Mouse (Mus musculus) liver, embryonic 11.5 days (tissue): Measurements from ENCODE around the gene Shf. TPM values are rescaled to one million over a fixed set of nuclear protein-coding genes. Genes with fewer than 3 reads are reported as not detected.

Source experiments
- ATAC-seq: fragments of 200-750 bp; cut with Nextera tagmentation; replicated peaks from 2 replicates; pipeline ENCODE4 v1.8.0; 2017; ENCODE audit warnings: moderate number of reproducible peaks, mild to moderate bottlenecking, moderate TSS enrichment, moderate library complexity; ENCODE audit not compliant: low FRiP score
- DNase-seq: peaks from one replicate; pipeline ENCODE4 v3.0.0-alpha.2; 2017; ENCODE audit warnings: low spot score
- H3K27ac ChIP-seq: fragments of 300-500 bp; sonication (generic); 2 replicates; pipeline ENCODE4 v1.5.1; 2014; ENCODE audit warnings: mild to moderate bottlenecking, low read depth, low read length, control low read depth
- H3K27me3 ChIP-seq: fragments of 300-500 bp; sonication (generic); replicated peaks from 2 replicates; pipeline ENCODE4 v1.6.1; 2014; ENCODE audit warnings: low read length, mixed read lengths; ENCODE audit not compliant: control insufficient read depth, insufficient read depth
- H3K36me3 ChIP-seq: fragments of 300-500 bp; sonication (generic); 2 replicates; pipeline ENCODE4 v1.6.1; 2014; ENCODE audit warnings: mild to moderate bottlenecking, low read length, moderate library complexity, mixed read lengths; ENCODE audit not compliant: control insufficient read depth, insufficient read depth
- H3K4me1 ChIP-seq: fragments of 300-500 bp; sonication (generic); replicated peaks from 2 replicates; pipeline ENCODE4 v1.6.1; 2014; ENCODE audit warnings: low read length, mixed read lengths; ENCODE audit not compliant: control insufficient read depth, insufficient read depth
- H3K4me2 ChIP-seq: fragments of 300-500 bp; sonication (generic); 2 replicates; pipeline ENCODE4 v1.6.1; 2014; ENCODE audit warnings: mild to moderate bottlenecking, control low read depth, moderate library complexity
- H3K4me3 ChIP-seq: fragments of 300-500 bp; sonication (generic); 2 replicates; pipeline ENCODE4 v1.5.1; 2014; ENCODE audit warnings: low read depth, low read length, control low read depth
- H3K9ac ChIP-seq: fragments of 300-500 bp; sonication (generic); 2 replicates; pipeline ENCODE4 v1.6.1; 2014; ENCODE audit warnings: low read depth, low read length, control low read depth
- H3K9me3 ChIP-seq: fragments of 300-500 bp; sonication (generic); 2 replicates; pipeline ENCODE4 v1.6.1; 2016; ENCODE audit warnings: low read length, inconsistent platforms, mixed read lengths; ENCODE audit not compliant: control insufficient read depth
- WGBS: fragments of 180-500 bp; shearing (Covaris S2); extraction: QIAGEN DNeasy Blood & Tissue Kit; methylation state at CpG from one replicate; pipeline ENCODE4 v1.1.7; 2014; 5-methylcytosine and 5-hydroxymethylcytosine counted together
- polyA plus RNA-seq: library from polyadenylated mRNA; unstranded; fragments of >200 nt; fragmentation: Nextera tagmentation; extraction: Ambion mirVana; gene quantifications from 2 replicates; pipeline ENCODE4 v1.2.1, GENCODE M21; 2014

Gene Shf
- polyA plus RNA-seq, 1 experiment from 2014 or later: 2.5 TPM

- Histone ChIP-seq H3K4me2 (no peak overlapping the region), H3K4me3 (no peak overlapping the region), H3K27me3 (no peaks in the 10 kb centered on the region), H3K27ac (no peak overlapping the region), H3K9ac (no peak overlapping the region), H3K9me3 (no peaks in the 10 kb centered on the region), H3K36me3 (peaks cover 3% of the 10 kb centered on the region), H3K4me1 (no peaks in the 10 kb centered on the region)
- no peak for DNase-seq
- ATAC-seq: no peak
- 74% methylated on average over 5 of the region's 5 CpGs for WGBS
Measured at GRCm38 (mm10) chr2:122355389-122355788, 13.6 kb downstream of the Shf start.

- Histone ChIP-seq H3K4me2 (no peak overlapping the region), H3K4me1 (peaks cover 8% of the 10 kb centered on the region), H3K36me3 (peaks cover 3% of the 10 kb centered on the region), H3K9me3 (no peaks in the 10 kb centered on the region), H3K9ac (no peak overlapping the region), H3K27me3 (no peaks in the 10 kb centered on the region), H3K4me3 (no peak overlapping the region), H3K27ac (no peak overlapping the region)
- WGBS: 78% methylated on average over 12 of the region's 12 CpGs
- ATAC-seq (no peak), DNase-seq (no peak)
Measured at GRCm38 (mm10) chr2:122354191-122354929, 14.6 kb downstream of the Shf start.

- H3K4me2 ChIP-seq: no peak overlapping the region
- H3K9ac ChIP-seq: no peak overlapping the region
- H3K27me3 ChIP-seq: no peaks in the 10 kb centered on the region
- H3K4me3 ChIP-seq: no peak overlapping the region
- no peak overlapping the region for H3K27ac ChIP-seq
- WGBS: 91% methylated on average over 8 of the region's 8 CpGs
- ATAC-seq (no peak), DNase-seq (no peak)
- H3K4me1 ChIP-seq: peaks cover 12% of the 10 kb centered on the region
- no peaks in the 10 kb centered on the region for H3K9me3 ChIP-seq
- peaks cover 3% of the 10 kb centered on the region for H3K36me3 ChIP-seq
Measured at GRCm38 (mm10) chr2:122353765-122354164, 15.2 kb downstream of the Shf start.

- no peak overlapping the region for H3K4me3 ChIP-seq
Measured at GRCm38 (mm10) chr2:122352992-122353391, 16.0 kb downstream of the Shf start.

GRCm38 (mm10) chr2:122351931-122352329 is 17.0 kb downstream of the Shf start:
- 84% methylated on average over 4 of the region's 4 CpGs for WGBS
- Histone ChIP-seq H3K4me2 (no peak overlapping the region), H3K36me3 (peaks cover 3% of the 10 kb centered on the region), H3K27me3 (no peaks in the 10 kb centered on the region), H3K4me1 (peaks cover 12% of the 10 kb centered on the region), H3K4me3 (no peak overlapping the region), H3K9me3 (no peaks in the 10 kb centered on the region), H3K27ac (no peak overlapping the region), H3K9ac (no peak overlapping the region)
- ATAC-seq: no peak
- no peak for DNase-seq

More at GRCm38 (mm10) chr2:122352992-122353391, 16.0 kb downstream of the Shf start:
- no peak overlapping the region for H3K4me2 ChIP-seq
- no peak overlapping the region for H3K27ac ChIP-seq
- no peaks in the 10 kb centered on the region for H3K27me3 ChIP-seq
- ATAC-seq: no peak
- DNase-seq: no peak
- WGBS: 77% methylated on average over 6 of the region's 6 CpGs
- H3K9ac ChIP-seq: no peak overlapping the region
- peaks cover 12% of the 10 kb centered on the region for H3K4me1 ChIP-seq
- H3K36me3 ChIP-seq: peaks cover 3% of the 10 kb centered on the region
- no peaks in the 10 kb centered on the region for H3K9me3 ChIP-seq

DNA sequence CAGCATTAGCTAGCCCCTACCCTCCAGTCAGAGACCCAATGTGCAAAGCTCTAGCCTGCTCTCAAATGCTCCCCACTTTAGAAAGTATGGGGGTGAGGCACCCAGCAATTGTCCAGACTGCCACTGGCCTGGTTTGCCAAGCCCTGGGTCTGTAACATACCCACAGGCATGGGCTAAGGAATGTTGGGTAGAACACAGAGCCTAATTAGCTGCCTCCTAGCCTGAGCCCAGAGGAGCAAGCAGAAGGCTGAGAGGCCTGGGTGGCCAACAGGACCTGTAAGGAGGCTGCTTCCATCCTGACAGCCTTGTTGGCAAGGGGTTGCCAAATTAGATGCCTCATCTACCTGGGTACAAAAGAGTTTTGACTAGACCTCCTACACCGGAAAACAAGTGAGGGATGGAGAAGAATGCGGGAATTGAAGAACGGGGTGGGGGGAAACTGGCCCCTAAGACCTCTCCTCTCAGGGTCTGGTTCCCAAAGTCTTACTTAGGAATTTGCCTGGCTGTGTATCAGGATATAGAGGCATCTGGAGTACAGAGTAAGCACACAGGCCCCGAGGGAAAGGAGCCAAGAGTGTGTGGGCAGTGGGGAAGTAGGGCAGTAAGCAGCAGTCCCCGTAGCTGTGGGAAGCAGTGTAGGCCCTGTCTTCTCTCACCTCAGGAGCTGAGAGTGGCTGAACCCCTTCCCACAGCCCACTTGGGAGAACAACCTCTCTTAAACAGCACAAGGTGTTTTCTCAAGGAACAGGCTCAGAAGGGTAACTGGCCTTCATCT is 17.6 kb downstream of the Shf start:
- Histone ChIP-seq H3K9ac (no peak overlapping the region), H3K4me2 (no peak overlapping the region), H3K9me3 (no peaks in the 10 kb centered on the region), H3K4me3 (no peak overlapping the region), H3K36me3 (peaks cover 3% of the 10 kb centered on the region), H3K27ac (no peak overlapping the region), H3K27me3 (no peaks in the 10 kb centered on the region), H3K4me1 (peaks cover 12% of the 10 kb centered on the region)
- DNase-seq (no peak), ATAC-seq (no peak)
- 77% methylated on average over 5 of the region's 5 CpGs for WGBS

- H3K27me3 ChIP-seq: no peaks in the 10 kb centered on the region
- 14% methylated on average over 14 of the region's 14 CpGs for WGBS
- DNase-seq: peak; percentile 64
- H3K4me3 ChIP-seq: peak overlapping the region; percentile 58
- ATAC-seq: peak; percentile 60
- no peaks in the 10 kb centered on the region for H3K9me3 ChIP-seq
- H3K27ac ChIP-seq: peak overlapping the region; percentile 66; the same call in 1 of the 2 replicates
- H3K4me2 ChIP-seq: peak overlapping the region; percentile 83
- H3K4me1 ChIP-seq: peaks cover 12% of the 10 kb centered on the region
- peak overlapping the region; percentile 77 for H3K9ac ChIP-seq
- peaks cover 3% of the 10 kb centered on the region for H3K36me3 ChIP-seq
Measured at GRCm38 (mm10) chr2:122349136-122349785, 19.7 kb downstream of the Shf start.

DNA sequence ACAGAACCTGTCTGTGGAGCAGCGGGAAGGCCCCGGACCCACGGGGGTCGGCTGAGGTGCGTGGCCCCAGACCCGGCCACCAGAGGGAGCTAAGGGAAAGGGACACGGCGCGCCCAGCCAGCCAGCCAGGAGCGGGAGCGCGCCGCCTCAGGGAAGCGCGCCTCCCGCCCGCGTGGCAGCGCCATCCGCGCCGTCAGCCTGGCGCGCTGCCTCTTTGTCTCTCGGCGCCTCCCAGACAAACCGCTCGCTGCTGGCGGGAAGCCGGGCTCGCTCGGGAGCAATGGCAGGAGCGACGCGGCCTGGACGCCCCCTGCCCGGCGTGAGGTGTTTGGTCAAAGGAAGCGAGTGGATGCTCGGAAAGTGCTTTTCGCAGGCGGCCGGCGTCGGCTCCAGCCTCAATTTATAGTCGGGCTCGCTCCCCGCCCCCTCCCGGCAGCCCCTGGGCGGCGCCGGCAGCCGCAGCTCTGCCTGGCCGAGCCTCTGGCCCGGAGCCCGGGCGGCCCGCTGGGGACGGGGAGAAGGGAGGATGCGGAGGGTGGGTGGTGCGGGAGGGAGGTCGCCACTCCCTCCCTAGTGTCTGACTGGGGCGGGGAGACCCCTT is 20.3 kb downstream of the Shf start:
- peak overlapping the region; percentile 58 for H3K4me3 ChIP-seq
- H3K36me3 ChIP-seq: peaks cover 3% of the 10 kb centered on the region; the same call in 1 of the 2 replicates
- H3K4me2 ChIP-seq: peak overlapping the region; percentile 83
- peak; percentile 88 for DNase-seq
- peaks cover 12% of the 10 kb centered on the region for H3K4me1 ChIP-seq
- ATAC-seq: peak; percentile 89
- WGBS: under 1% methylated on average over 57 of the region's 63 CpGs
- H3K27ac ChIP-seq: peak overlapping the region; percentile 66; the same call in 1 of the 2 replicates
- H3K27me3 ChIP-seq: no peaks in the 10 kb centered on the region
- no peaks in the 10 kb centered on the region for H3K9me3 ChIP-seq
- peak overlapping the region; percentile 77 for H3K9ac ChIP-seq
